Mouse (Mus musculus) heart, embryonic 14.5 days (tissue): ENCODE measurements around the gene Strip2. TPM values are rescaled to one million over a fixed set of nuclear protein-coding genes. Genes with fewer than 3 reads are reported as not detected.

ENCODE experiments used
- ATAC-seq: fragments of 200-750 bp; cut with Nextera tagmentation; 2 replicates; pipeline ENCODE4 v1.8.0; 2017; ENCODE audit warnings: low read depth, moderate TSS enrichment; ENCODE audit not compliant: insufficient number of reproducible peaks, insufficient read depth, low FRiP score
- H3K27ac ChIP-seq, 2 experiments: fragments of 200-500 bp in 1 of 2; fragments of 300-500 bp in 1 of 2; sonication (generic) in 1 of 2; replicated peaks in 1 of 2; 2 replicates each; pipeline ENCODE4 v1.5.1; 2012 to 2014; ENCODE audit warnings: low read depth in 2 of 2, low read length in 2 of 2, control low read depth in 1 of 2, mild to moderate bottlenecking in 1 of 2, mixed read lengths in 1 of 2; ENCODE audit not compliant: control insufficient read depth in 1 of 2, insufficient read depth in 1 of 2
- H3K27me3 ChIP-seq: fragments of 300-500 bp; sonication (generic); 2 replicates; pipeline ENCODE4 v1.6.1; 2014; ENCODE audit warnings: mild to moderate bottlenecking, low read length, control low read depth; ENCODE audit not compliant: control insufficient read depth, insufficient read depth
- H3K36me3 ChIP-seq: fragments of 300-500 bp; sonication (generic); 2 replicates; pipeline ENCODE4 v1.6.1; 2014; ENCODE audit warnings: mild to moderate bottlenecking, control low read depth, low read length, mixed read lengths; ENCODE audit not compliant: control insufficient read depth, insufficient read depth
- H3K4me1 ChIP-seq, 2 experiments: fragments of 200-500 bp in 1 of 2; fragments of 300-500 bp in 1 of 2; sonication (generic) in 1 of 2; 2 replicates each; pipeline ENCODE4 v1.6.1; 2012 to 2014; ENCODE audit warnings: low read length in 2 of 2, control low read depth in 1 of 2, mixed read lengths in 1 of 2; ENCODE audit not compliant: control insufficient read depth in 2 of 2, insufficient read depth in 2 of 2
- H3K4me2 ChIP-seq: fragments of 300-500 bp; sonication (generic); 2 replicates; pipeline ENCODE4 v1.6.1; 2014; ENCODE audit warnings: mild to moderate bottlenecking, low read length
- H3K4me3 ChIP-seq, 2 experiments: fragments of 200-500 bp in 1 of 2; fragments of 300-500 bp in 1 of 2; sonication (generic) in 1 of 2; 2 replicates each; pipeline ENCODE4 v1.5.1; 2012 to 2014; ENCODE audit warnings: low read length in 2 of 2, mild to moderate bottlenecking in 2 of 2, control low read depth in 1 of 2, low read depth in 1 of 2, moderate library complexity in 1 of 2; ENCODE audit not compliant: control insufficient read depth in 1 of 2, insufficient read depth in 1 of 2
- H3K9ac ChIP-seq: fragments of 300-500 bp; sonication (generic); 2 replicates; pipeline ENCODE4 v1.6.1; 2014; ENCODE audit warnings: mild to moderate bottlenecking, low read length
- H3K9me3 ChIP-seq: fragments of 300-500 bp; sonication (generic); 2 replicates; pipeline ENCODE4 v1.6.1; 2016; ENCODE audit warnings: low read length, control low read depth; ENCODE audit not compliant: control insufficient read depth
- WGBS: fragments of 180-500 bp; shearing (Covaris S2); extraction: QIAGEN DNeasy Blood & Tissue Kit; methylation state at CpG from one replicate; pipeline ENCODE4 v1.1.7; 2014; 5-methylcytosine and 5-hydroxymethylcytosine counted together
- polyA plus RNA-seq: library from polyadenylated mRNA; unstranded; fragments of >200 nt; fragmentation: Nextera tagmentation; extraction: Ambion mirVana; gene quantifications from 2 replicates; pipeline ENCODE4 v1.2.1, GENCODE M21; 2014

The Strip2 gene
- polyA plus RNA-seq, 1 experiment from 2014 or later, result 67.0 TPM

DNA sequence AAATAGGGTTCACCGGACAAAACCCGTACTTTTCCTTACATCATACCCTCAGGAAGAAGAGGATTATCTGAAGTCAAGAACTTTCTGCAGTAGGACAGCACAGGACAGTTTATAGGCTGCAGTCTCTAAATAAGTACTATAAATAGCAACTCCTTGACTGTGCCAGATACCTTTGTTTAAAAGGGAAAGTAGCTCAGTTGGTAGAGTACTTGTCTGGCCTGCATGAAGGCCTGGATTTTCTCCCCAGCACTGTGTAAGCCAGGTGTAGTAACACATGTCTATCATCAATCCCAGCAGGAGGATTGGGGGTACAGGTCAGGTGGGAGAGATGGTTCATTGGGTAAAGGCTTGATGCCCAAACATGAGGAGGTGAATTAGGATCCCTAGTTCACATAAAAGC is 34.9 kb upstream of the Strip2 start:
- WGBS, result 30% methylated on average over 2 of the region's 2 CpGs
- Histone ChIP-seq H3K9ac (no peak overlapping the region), H3K4me1 (peaks cover 15 to 35% of the 10 kb centered on the region in 2 experiments), H3K4me2 (peak overlapping the region; percentile 38), H3K9me3 (no peaks in the 10 kb centered on the region), H3K36me3 (peaks cover 8% of the 10 kb centered on the region), H3K4me3 (no peak overlapping the region), H3K27ac (peak overlapping the region; percentile 85 to 94), H3K27me3 (no peaks in the 10 kb centered on the region)
- peak; percentile 74; the same call in 1 of the 2 replicates for ATAC-seq

DNA sequence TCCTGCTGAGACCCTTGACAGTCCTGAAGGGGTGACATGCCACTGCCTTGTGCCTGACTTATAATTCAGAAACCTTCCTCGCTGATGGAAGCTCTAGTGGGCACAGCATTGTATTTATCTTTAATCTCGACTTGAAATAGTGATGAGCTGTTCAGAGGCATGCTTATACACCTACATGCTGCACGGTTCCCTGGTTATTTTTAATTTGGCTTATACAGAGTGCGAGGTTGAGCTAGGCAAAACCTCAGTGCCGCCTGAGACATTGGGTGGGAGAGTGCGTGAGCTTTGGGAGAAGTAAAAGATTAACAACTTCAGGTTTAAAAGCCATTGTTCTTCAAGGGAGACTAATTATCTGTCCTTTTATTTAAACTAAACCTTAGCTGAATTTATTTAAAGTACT is 33.9 kb upstream of the Strip2 start:
- Histone ChIP-seq H3K36me3 (peaks cover 8% of the 10 kb centered on the region), H3K9ac (no peak overlapping the region), H3K4me3 (no peak overlapping the region), H3K27ac (peak overlapping the region; percentile 85 to 94), H3K4me1 (peaks cover 15 to 35% of the 10 kb centered on the region in 2 experiments), H3K27me3 (no peaks in the 10 kb centered on the region), H3K9me3 (no peaks in the 10 kb centered on the region), H3K4me2 (no peak overlapping the region)
- no peak for ATAC-seq
- WGBS, result 64% methylated on average over 6 of the region's 6 CpGs

DNA sequence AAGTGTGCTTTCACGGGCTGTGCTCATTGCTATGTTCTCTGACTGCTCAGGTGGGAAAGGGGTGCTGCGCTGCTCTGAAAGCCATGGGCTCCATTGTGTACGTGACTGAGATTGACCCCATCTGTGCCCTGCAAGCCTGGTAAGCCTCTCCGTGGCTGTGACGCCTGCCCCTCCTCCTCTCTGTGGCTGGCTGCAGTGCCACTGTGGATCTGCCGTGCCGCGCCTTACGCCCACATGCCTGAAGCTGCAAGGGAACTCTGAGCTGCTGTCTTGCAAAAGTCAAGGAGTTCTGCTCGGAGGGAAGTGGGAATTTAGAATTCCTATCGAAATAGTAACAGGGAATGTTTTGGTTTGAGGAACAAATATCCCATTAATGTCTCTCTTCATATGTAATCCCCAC is 25.7 kb upstream of the Strip2 start:
- no peak for ATAC-seq
- Histone ChIP-seq H3K4me1 (no peaks in the 10 kb centered on the region), H3K4me2 (no peak overlapping the region), H3K27ac (no peak overlapping the region), H3K9ac (no peak overlapping the region), H3K27me3 (no peaks in the 10 kb centered on the region), H3K36me3 (peaks cover 8% of the 10 kb centered on the region), H3K4me3 (no peak overlapping the region), H3K9me3 (no peaks in the 10 kb centered on the region)
- 71% methylated on average over 11 of the region's 11 CpGs for WGBS

DNA sequence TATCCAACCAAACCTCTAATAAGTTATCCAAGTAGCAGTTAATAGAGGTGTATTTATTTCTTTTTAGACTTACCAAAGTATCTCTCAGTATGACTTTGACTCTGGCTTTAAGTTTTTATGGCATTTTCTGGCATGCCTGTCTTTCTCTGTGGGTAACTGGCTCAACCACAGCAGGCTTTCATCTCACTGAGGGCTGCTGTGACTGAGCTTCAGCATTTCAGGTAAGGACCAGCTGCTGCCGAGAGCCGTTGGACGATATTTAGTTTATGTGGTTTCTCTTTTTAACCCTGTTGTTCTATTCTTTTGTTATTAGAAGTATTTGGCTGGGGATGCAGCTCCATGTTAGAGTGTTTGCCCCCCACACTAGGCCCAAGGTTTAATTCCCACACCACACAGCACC is 19.8 kb upstream of the Strip2 start:
- Histone ChIP-seq H3K27me3 (no peaks in the 10 kb centered on the region), H3K4me1 (peaks cover 2 to 7% of the 10 kb centered on the region in 2 experiments; a peak in 1 of 4 replicates), H3K9ac (no peak overlapping the region), H3K36me3 (peaks cover 22% of the 10 kb centered on the region), H3K4me2 (no peak overlapping the region), H3K4me3 (no peak overlapping the region), H3K27ac (no peak overlapping the region), H3K9me3 (no peaks in the 10 kb centered on the region)
- ATAC-seq, result no peak
- WGBS, result 97% methylated on average over 3 of the region's 3 CpGs

DNA sequence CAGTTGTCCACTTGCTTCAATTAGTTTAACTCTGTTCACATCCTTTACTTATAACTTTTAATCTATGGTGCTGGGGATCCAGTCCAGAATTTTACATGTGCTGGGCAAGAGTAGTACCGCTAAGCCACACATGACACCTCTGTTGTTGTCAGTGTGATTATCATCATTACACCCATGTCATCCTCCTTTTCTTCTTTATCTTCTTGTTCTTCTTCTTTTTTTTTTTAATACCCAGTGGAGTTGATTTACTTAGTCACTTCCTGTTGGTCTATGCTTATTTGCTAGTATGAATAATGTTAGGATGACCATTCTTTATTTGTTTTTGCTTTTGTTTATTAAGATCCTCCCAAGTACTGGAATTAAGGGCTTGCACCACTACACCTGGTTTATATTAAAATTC is 15.4 kb upstream of the Strip2 start:
- H3K4me1 ChIP-seq, result peaks cover 16 to 42% of the 10 kb centered on the region in 2 experiments
- no peaks in the 10 kb centered on the region for H3K27me3 ChIP-seq

DNA sequence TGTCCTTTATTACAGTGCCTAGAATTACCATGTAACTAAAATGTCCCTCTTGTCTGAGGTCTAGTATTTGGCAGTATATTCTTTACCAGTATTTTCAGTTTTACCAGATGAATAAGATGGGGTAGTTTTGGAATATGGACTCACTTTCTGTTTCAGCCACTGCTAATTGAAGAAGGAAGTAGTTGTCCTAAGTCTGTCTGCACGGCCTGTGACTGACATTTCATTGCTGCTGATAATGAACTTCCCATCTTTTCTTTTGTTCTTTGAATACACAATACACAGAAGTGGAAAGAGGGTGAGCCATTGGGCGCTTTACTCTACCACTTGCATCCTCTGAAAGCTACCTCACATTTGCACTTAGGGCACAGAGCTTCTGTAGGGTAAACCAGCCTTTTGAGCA is 14.6 kb upstream of the Strip2 start:
- Histone ChIP-seq H3K36me3 (peaks cover 10% of the 10 kb centered on the region), H3K27ac (peak overlapping the region; percentile 46 to 98), H3K4me3 (no peak overlapping the region), H3K4me1 (peaks cover 16 to 42% of the 10 kb centered on the region in 2 experiments), H3K4me2 (no peak overlapping the region), H3K9me3 (no peaks in the 10 kb centered on the region), H3K27me3 (no peaks in the 10 kb centered on the region), H3K9ac (no peak overlapping the region)
- 60% methylated on average over 2 of the region's 2 CpGs for WGBS
- no peak for ATAC-seq

More for the DNA sequence above, 15.4 kb upstream of the Strip2 start:
- H3K9me3 ChIP-seq, result no peaks in the 10 kb centered on the region
- H3K27ac ChIP-seq, result no peak overlapping the region
- no peak overlapping the region for H3K4me3 ChIP-seq
- H3K4me2 ChIP-seq, result no peak overlapping the region
- H3K36me3 ChIP-seq, result peaks cover 18% of the 10 kb centered on the region
- ATAC-seq, result no peak
- no peak overlapping the region for H3K9ac ChIP-seq
- 97% methylated on average over 1 of the region's 1 CpGs for WGBS

DNA sequence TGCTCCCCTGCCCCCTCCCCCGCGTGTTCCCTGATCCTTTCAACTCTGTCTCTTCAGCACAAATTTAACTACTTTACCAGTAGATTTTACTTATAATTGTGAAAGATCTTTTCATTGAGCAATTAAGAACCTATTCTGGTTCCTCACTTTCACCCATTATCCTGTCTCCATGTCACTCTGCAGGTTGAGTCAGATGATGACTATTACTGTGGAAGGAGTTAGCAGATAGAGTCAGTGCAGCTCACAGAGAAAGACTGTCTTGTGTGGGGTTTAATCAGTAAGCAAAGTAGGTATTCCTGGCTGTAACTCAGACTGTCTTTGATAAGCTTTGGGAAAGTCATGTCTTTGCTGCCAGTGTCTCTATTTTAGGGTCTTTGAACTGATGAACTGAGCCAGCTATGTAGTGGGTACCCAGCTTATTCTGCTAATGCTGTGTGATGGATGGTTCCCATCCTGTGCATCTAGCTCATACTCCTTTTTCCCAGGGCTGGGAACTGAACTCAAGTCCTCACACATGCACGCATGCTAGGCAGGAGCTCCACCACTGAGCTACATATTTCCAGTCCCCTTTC is 13.4 kb upstream of the Strip2 start:
- peak; percentile 67 for ATAC-seq
- Histone ChIP-seq H3K9ac (no peak overlapping the region), H3K4me1 (peaks cover 16 to 42% of the 10 kb centered on the region in 2 experiments), H3K27ac (peak overlapping the region; percentile 82 to 98), H3K9me3 (no peaks in the 10 kb centered on the region), H3K36me3 (peaks cover 8% of the 10 kb centered on the region), H3K27me3 (no peaks in the 10 kb centered on the region), H3K4me3 (no peak overlapping the region), H3K4me2 (peak overlapping the region; percentile 17)
- WGBS, result 80% methylated on average over 3 of the region's 3 CpGs

DNA sequence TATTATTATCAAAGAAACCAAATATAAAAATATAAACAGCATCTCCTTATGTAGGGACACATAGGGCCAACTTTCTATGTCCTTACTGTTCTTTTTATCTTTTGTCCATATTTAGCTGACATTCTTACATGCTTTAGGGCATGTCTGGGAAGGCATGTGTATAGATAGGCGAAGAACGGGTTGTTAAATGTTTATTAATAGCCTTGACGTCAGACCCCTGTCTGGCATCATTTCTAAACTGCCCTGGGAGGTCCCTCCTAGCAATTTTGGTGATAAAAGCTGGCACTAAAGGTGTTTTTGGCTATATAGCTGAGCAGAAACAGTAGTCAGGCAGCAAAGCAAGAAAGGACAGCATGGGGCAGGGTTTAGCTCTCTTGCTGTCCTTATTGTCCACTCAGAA is 12.5 kb upstream of the Strip2 start:
- Histone ChIP-seq H3K4me3 (no peak overlapping the region), H3K9ac (peak overlapping the region; percentile 35; the same call in 1 of the 2 replicates), H3K4me1 (peaks cover 16 to 42% of the 10 kb centered on the region in 2 experiments), H3K27me3 (no peaks in the 10 kb centered on the region), H3K27ac (peak overlapping the region; percentile 86 to 98), H3K9me3 (no peaks in the 10 kb centered on the region), H3K36me3 (peaks cover 12% of the 10 kb centered on the region), H3K4me2 (peak overlapping the region; percentile 17)
- WGBS, result 23% methylated on average over 3 of the region's 3 CpGs
- peak; percentile 74 for ATAC-seq
